Mouse (Mus musculus) kidney, postnatal 0 days (tissue): ENCODE measurements at regions not wholly inside any gene's neighbourhood (a gene's known extent, or its start where the extent isn't known, plus 50 kb on each side); places are given as distances from the start of the nearest gene placed in this dataset.

ENCODE experiments used
- ATAC-seq: fragments of 200-750 bp; cut with Nextera tagmentation; replicated peaks from 2 replicates; pipeline ENCODE4 v1.8.0; 2017; ENCODE audit warnings: low read depth, moderate number of reproducible peaks, moderate TSS enrichment, moderate library complexity; ENCODE audit not compliant: low FRiP score
- DNase-seq: peaks from one replicate; pipeline ENCODE4 v3.0.0-alpha.2; 2016; ENCODE audit warnings: low spot score
- H3K27ac ChIP-seq: fragments of 300-500 bp; sonication (generic); 2 replicates; pipeline ENCODE4 v1.5.1; 2014; ENCODE audit warnings: mild to moderate bottlenecking
- H3K27me3 ChIP-seq: fragments of 300-500 bp; sonication (generic); 2 replicates; pipeline ENCODE4 v1.6.1; 2014; ENCODE audit warnings: low read length, mixed read lengths; ENCODE audit not compliant: insufficient read depth
- H3K36me3 ChIP-seq: fragments of 300-500 bp; sonication (generic); 2 replicates; pipeline ENCODE4 v1.6.1; 2014; ENCODE audit warnings: low read length, mixed read lengths; ENCODE audit not compliant: insufficient read depth
- H3K4me1 ChIP-seq: fragments of 300-500 bp; sonication (generic); replicated peaks from 2 replicates; pipeline ENCODE4 v1.6.1; 2014; ENCODE audit warnings: antibody characterized with exemption, low read length, mixed read lengths; ENCODE audit not compliant: insufficient read depth
- H3K4me2 ChIP-seq: fragments of 300-500 bp; sonication (generic); 2 replicates; pipeline ENCODE4 v1.6.1; 2014; ENCODE audit warnings: mild to moderate bottlenecking, low read length, moderate library complexity, mixed read lengths
- H3K4me3 ChIP-seq: fragments of 300-500 bp; sonication (generic); replicated peaks from 2 replicates; pipeline ENCODE4 v1.5.1; 2014; ENCODE audit warnings: low read depth, low read length
- H3K9ac ChIP-seq: fragments of 300-500 bp; sonication (generic); 2 replicates; pipeline ENCODE4 v1.6.1; 2014; ENCODE audit warnings: low read depth, low read length
- H3K9me3 ChIP-seq: fragments of 300-500 bp; sonication (generic); replicated peaks from 2 replicates; pipeline ENCODE4 v1.6.1; 2016; ENCODE audit warnings: low read length, inconsistent platforms, mixed read lengths
- CTCF ChIP-seq: IDR thresholded peaks from 2 replicates; pipeline ENCODE4 v1.5.1; 2016; ENCODE audit warnings: antibody characterized with exemption, low read depth, mild to moderate bottlenecking, moderate library complexity
- WGBS: fragments of 180-500 bp; shearing (Covaris S2); extraction: QIAGEN DNeasy Blood & Tissue Kit; methylation state at CpG from one replicate; pipeline ENCODE4 v1.1.7; 2014; 5-methylcytosine and 5-hydroxymethylcytosine counted together

GRCm38 (mm10) chr3:129386522-129386921 lies 54.0 kb upstream of the Enpep start:
- ATAC-seq (no peak), DNase-seq (no peak)
- no peak overlapping the region for H3K4me3 ChIP-seq
- no peak for TF ChIP-seq CTCF
- no peaks in the 10 kb centered on the region for H3K36me3 ChIP-seq
- WGBS, result 54% methylated on average over 7 of the region's 7 CpGs
- no peak overlapping the region for H3K9ac ChIP-seq
- no peaks in the 10 kb centered on the region for H3K27me3 ChIP-seq
- no peak overlapping the region for H3K4me2 ChIP-seq
- no peaks in the 10 kb centered on the region for H3K9me3 ChIP-seq
- no peaks in the 10 kb centered on the region for H3K4me1 ChIP-seq
- H3K27ac ChIP-seq, result no peak overlapping the region

GRCm38 (mm10) chr3:129390506-129390905 lies 58.0 kb upstream of the Enpep start:
- no peak for TF ChIP-seq CTCF
- WGBS, result 89% methylated on average over 11 of the region's 11 CpGs
- DNase-seq (no peak), ATAC-seq (no peak)
- Histone ChIP-seq H3K9me3 (no peaks in the 10 kb centered on the region), H3K9ac (no peak overlapping the region), H3K4me3 (no peak overlapping the region), H3K27me3 (no peaks in the 10 kb centered on the region), H3K4me1 (no peaks in the 10 kb centered on the region), H3K36me3 (no peaks in the 10 kb centered on the region), H3K27ac (no peak overlapping the region), H3K4me2 (no peak overlapping the region)

GRCm38 (mm10) chr3:129391888-129392813 lies 59.6 kb upstream of the Enpep start:
- Histone ChIP-seq H3K27me3 (no peaks in the 10 kb centered on the region), H3K36me3 (no peaks in the 10 kb centered on the region), H3K4me1 (no peaks in the 10 kb centered on the region), H3K9ac (no peak overlapping the region), H3K27ac (peak overlapping the region; percentile 44), H3K9me3 (no peaks in the 10 kb centered on the region), H3K4me2 (peak overlapping the region; percentile 55; the same call in 1 of the 2 replicates), H3K4me3 (no peak overlapping the region)
- ATAC-seq (0 out of 2 replicates have a peak, but pooled peaks have one; percentile 38), DNase-seq (peak; percentile 72)
- WGBS, result 32% methylated on average over 14 of the region's 14 CpGs
- TF ChIP-seq CTCF, result no peak

DNA sequence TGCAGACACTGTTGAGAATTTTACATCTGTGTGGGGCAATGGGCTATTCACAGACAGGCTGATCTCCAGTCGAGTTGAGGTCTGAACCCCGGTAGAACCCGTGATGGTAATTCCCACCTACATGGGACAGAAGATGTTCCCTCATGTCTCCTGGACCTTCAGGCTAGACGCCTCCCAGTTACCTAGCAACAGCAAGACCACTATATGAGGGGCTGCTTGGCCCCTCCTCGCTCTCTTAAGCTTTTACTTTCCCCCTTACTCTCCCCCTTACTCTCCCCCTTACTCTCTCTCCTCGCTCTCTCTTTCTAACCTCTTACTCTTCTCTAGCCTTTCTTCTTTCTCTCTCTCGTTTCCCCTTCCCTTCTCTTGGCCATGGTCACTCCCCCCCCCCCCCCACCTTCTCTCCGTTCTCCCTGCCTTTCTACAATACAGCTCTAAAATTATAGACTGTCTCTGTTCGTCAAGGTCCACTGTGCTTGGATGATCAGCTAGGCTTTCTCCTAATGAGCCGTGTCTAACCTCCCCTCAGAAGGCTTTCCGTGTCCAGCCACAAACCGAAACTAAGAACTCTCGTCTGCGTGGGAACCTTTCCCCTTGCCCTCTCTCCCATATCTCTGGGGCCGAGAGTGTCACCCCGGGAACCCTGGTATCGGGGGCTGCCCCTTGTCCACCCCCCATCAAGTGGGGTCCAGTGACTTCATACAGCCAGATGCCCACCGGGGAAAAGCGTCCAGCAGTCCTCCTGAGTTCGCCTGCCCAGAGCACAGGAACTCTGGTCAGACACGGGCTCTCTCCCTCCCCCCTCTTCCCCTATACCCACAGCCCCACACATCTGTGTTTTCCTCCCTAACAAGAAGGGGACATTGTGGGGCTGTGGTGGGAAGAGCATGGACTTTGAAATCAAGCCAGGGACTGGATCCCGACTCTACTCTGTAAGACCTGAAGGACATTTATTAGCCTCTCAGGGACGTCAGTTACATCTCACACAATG lies 60.6 kb upstream of the Enpep start:
- no peak for TF ChIP-seq CTCF
- Histone ChIP-seq H3K27me3 (no peaks in the 10 kb centered on the region), H3K27ac (peak overlapping the region; percentile 85), H3K4me2 (peak overlapping the region; percentile 55), H3K9me3 (no peaks in the 10 kb centered on the region), H3K4me3 (peak overlapping the region; percentile 42), H3K9ac (peak overlapping the region; percentile 61; the same call in 1 of the 2 replicates), H3K36me3 (no peaks in the 10 kb centered on the region), H3K4me1 (no peaks in the 10 kb centered on the region)
- peak; percentile 71 for DNase-seq
- ATAC-seq, result peak; percentile 59
- WGBS, result 30% methylated on average over 23 of the region's 23 CpGs

DNA sequence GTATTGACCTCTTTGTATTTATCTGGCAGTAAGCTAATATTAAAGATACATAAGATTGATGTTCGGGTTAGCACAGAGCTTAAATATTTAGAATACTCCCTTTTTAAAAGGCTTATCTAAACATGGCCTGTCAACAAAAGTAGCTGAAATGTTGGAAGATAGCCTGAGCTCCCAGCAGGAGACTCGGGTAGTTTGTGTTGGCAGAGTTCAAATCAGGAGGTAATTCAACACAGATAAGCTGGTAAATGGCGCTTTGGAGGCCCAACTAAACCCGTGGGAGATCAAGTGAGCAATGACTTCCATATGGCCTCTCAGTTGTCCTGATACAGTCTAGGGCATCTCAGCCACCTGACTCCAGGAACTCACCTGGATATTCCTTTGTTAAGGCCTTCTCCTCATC lies 65.0 kb upstream of the Enpep start:
- Histone ChIP-seq H3K9ac (no peak overlapping the region), H3K36me3 (no peaks in the 10 kb centered on the region), H3K4me1 (no peaks in the 10 kb centered on the region), H3K27me3 (no peaks in the 10 kb centered on the region), H3K27ac (no peak overlapping the region), H3K4me2 (no peak overlapping the region), H3K4me3 (no peak overlapping the region), H3K9me3 (no peaks in the 10 kb centered on the region)
- no peak for TF ChIP-seq CTCF
- ATAC-seq (no peak), DNase-seq (no peak)
- WGBS, result 39% methylated on average over 4 of the region's 4 CpGs
